Comparison of ENCODE assay signal across 13 mouse cellular contexts in the genomic region with DNA sequence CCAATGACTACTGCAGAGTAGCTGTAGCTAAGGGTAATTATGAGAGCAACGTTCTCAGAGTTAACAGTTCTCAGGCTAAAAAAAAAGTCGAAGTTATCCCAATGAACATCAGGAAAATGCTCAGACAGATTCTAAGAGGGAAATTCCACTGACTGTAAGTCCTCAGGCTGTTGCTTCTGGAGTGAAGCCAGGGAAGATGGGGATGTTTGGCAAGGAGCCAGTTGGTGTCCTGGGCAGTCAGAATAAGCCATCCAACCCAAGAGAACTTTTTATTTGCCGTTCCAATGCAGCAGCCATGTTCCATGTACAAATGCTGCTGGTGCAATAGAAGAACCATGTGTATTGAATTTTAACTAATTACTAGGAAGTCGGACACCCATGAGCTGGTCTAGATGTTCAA. TPM values are rescaled to one million over a fixed set of nuclear protein-coding genes. Genes with fewer than 3 reads are reported as not detected.
DNase-seq lines count a peak whose midpoint lies in the region; ATAC-seq and TF ChIP-seq lines count a peak whose summit lies in the region.
"Had no signal": no experiment of that assay in that cellular context is flagged by ENCODE, and none has a peak within 500 bp of the region (broad histone marks: within the 10 kb centered on the region; RNA-seq: fewer than 3 reads in every experiment).

No protein-coding gene starts in this region.

- H3K4me3 ChIP-seq in kidney, adult 2 months (ENCODE audit: insufficient read depth, low read depth, low read length): no peak overlapping the region
- H3K4me3 ChIP-seq in kidney, embryonic 14.5 days (ENCODE audit: low read length): no peak overlapping the region
- H3K4me3 ChIP-seq in intestine, embryonic 16.5 days (ENCODE audit: low read length): no peak overlapping the region
- H3K4me3 ChIP-seq: embryonic facial prominence, embryonic 15.5 days; hindbrain, embryonic 10.5 days; limb, embryonic 13.5 days had no signal

- H3K27ac ChIP-seq in kidney, adult 2 months (ENCODE audit: insufficient read depth, low read depth, low read length): no peak overlapping the region
- H3K27ac ChIP-seq in kidney, embryonic 14.5 days (ENCODE audit: low read depth, low read length): no peak overlapping the region
- peak overlapping the region; percentile 44; the same call in 1 of the 2 replicates for H3K27ac ChIP-seq in intestine, embryonic 16.5 days (ENCODE audit: low read length)
- H3K27ac ChIP-seq: embryonic facial prominence, embryonic 15.5 days; hindbrain, embryonic 10.5 days; limb, embryonic 13.5 days had no signal

- no peaks in the 10 kb centered on the region for H3K27me3 ChIP-seq in kidney, adult 2 months (replicated peaks; ENCODE audit: control insufficient read depth, insufficient read depth, low read length)
- 0 out of 2 replicates have a peak, but pooled peaks cover 4% of the 10 kb centered on the region for H3K27me3 ChIP-seq in kidney, embryonic 14.5 days (ENCODE audit: control insufficient read depth, insufficient read depth, low read length)
- 0 out of 2 replicates have a peak, but pooled peaks cover 2% of the 10 kb centered on the region for H3K27me3 ChIP-seq in intestine, embryonic 16.5 days (replicated peaks; ENCODE audit: control insufficient read depth, insufficient read depth, low read length)

- no peaks in the 10 kb centered on the region for H3K9me3 ChIP-seq in kidney, embryonic 14.5 days (ENCODE audit: control insufficient read depth, low read length)
- no peaks in the 10 kb centered on the region for H3K9me3 ChIP-seq in intestine, embryonic 16.5 days (ENCODE audit: control insufficient read depth, low read length)
- H3K9me3 ChIP-seq: embryonic facial prominence, embryonic 15.5 days; G1E; hindbrain, embryonic 10.5 days; limb, embryonic 13.5 days had no signal

- DNase-seq in cerebellum, postnatal 10 days: peak; percentile 72 to 76
- DNase-seq in cerebellum, adult 9-11 months: no peak
- DNase-seq in kidney, adult 2 months: peak; percentile 45
- peak; percentile 70 for DNase-seq in 3T3-L1 (ENCODE audit: low read depth, low spot score)
- DNase-seq in neural tube, embryonic 10.5 days (ENCODE audit: extremely low spot score, low spot score): no peak
- no peak for DNase-seq in right cerebral cortex, postnatal 4 days
- DNase-seq: right cerebral cortex, adult 18-20 months had no signal

- no peaks in the 10 kb centered on the region for H3K36me3 ChIP-seq in kidney, adult 2 months (ENCODE audit: control insufficient read depth, insufficient read depth, low read length)
- no peaks in the 10 kb centered on the region for H3K36me3 ChIP-seq in kidney, embryonic 14.5 days (ENCODE audit: control insufficient read depth, insufficient read depth, low read length)
- H3K36me3 ChIP-seq in intestine, embryonic 16.5 days (ENCODE audit: control insufficient read depth, insufficient read depth, low read length): no peaks in the 10 kb centered on the region
- H3K36me3 ChIP-seq: embryonic facial prominence, embryonic 15.5 days; G1E; hindbrain, embryonic 10.5 days; limb, embryonic 13.5 days had no signal

- no peak for TF ChIP-seq POLR2A in kidney, adult 2 months (IDR thresholded peaks at IDR 0.05; ENCODE audit: low read depth, low read length)

- H3K4me1 ChIP-seq in kidney, adult 2 months (ENCODE audit: control insufficient read depth, insufficient read depth, low read length): no peaks in the 10 kb centered on the region
- H3K4me1 ChIP-seq in kidney, embryonic 14.5 days (ENCODE audit: control insufficient read depth, insufficient read depth, low read length): no peaks in the 10 kb centered on the region
- H3K4me1 ChIP-seq in intestine, embryonic 16.5 days (ENCODE audit: control insufficient read depth, insufficient read depth, low read length): peaks cover 17% of the 10 kb centered on the region; the same call in 1 of the 2 replicates
- H3K4me1 ChIP-seq: hindbrain, embryonic 10.5 days had no signal

- H3K4me2 ChIP-seq in kidney, embryonic 14.5 days (replicated peaks; ENCODE audit: low read depth, low read length): no peak overlapping the region
- H3K4me2 ChIP-seq in intestine, embryonic 16.5 days (ENCODE audit: low read depth, low read length): no peak overlapping the region
- H3K4me2 ChIP-seq: embryonic facial prominence, embryonic 15.5 days; limb, embryonic 13.5 days had no signal

- no peak for ATAC-seq in kidney, embryonic 14.5 days (ENCODE audit: low FRiP score, low TSS enrichment)
- no peak for ATAC-seq in intestine, embryonic 16.5 days

- no peak for TF ChIP-seq CTCF in kidney, adult 2 months (conservative IDR thresholded peaks at IDR 0.05; ENCODE audit: insufficient read depth, insufficient read length, low read depth, low read length)

- H3K9ac ChIP-seq in kidney, embryonic 14.5 days (ENCODE audit: low read depth, low read length): no peak overlapping the region
- H3K9ac ChIP-seq in intestine, embryonic 16.5 days (ENCODE audit: low read depth, low read length): no peak overlapping the region
- H3K9ac ChIP-seq: embryonic facial prominence, embryonic 15.5 days; limb, embryonic 13.5 days had no signal

- 51% methylated on average over 4 of the region's 4 CpGs for WGBS in kidney, adult 2 months
- WGBS in kidney, embryonic 14.5 days: 70% methylated on average over 4 of the region's 4 CpGs
- 54% methylated on average over 4 of the region's 4 CpGs for WGBS in intestine, embryonic 16.5 days

RNA-seq across cellular contexts. Expression of a gene that starts 8.2 kb away (rescaled TPM):
- polyA plus RNA-seq in kidney, adult 2 months (2012; rRNA removed): 0.83 and 1.7 TPM in 2 replicates
- 0.35 and 0.40 TPM in 2 replicates for polyA plus RNA-seq in kidney, embryonic 14.5 days (2014; fragmentation: Nextera tagmentation; extraction: Ambion mirVana)
- polyA plus RNA-seq in intestine, embryonic 16.5 days (2015; fragmentation: Nextera tagmentation; extraction: Ambion mirVana): 6.8 and 7.9 TPM in 2 replicates
- polyA plus RNA-seq: G1E had no signal

RNA-seq across cellular contexts. Expression of a gene that starts 28.3 kb away (rescaled TPM):
- 6.2 and 7.3 TPM in 2 replicates for polyA plus RNA-seq in kidney, adult 2 months (2012; rRNA removed)
- polyA plus RNA-seq in kidney, embryonic 14.5 days (2014; fragmentation: Nextera tagmentation; extraction: Ambion mirVana): 1.9 and 5.8 TPM in 2 replicates
- polyA plus RNA-seq in intestine, embryonic 16.5 days (2015; fragmentation: Nextera tagmentation; extraction: Ambion mirVana): 3.8 TPM in 2 replicates
- polyA plus RNA-seq: G1E had no signal

Comparison
In these comparisons a context has a peak if more than half of its experiments do, and no peak if none do; other contexts are left out.
1. DNase-seq: peak in cerebellum, postnatal 10 days (2 of 2), kidney, adult 2 months (single experiment) and 3T3-L1 (single experiment); none in cerebellum, adult 9-11 months (single experiment), neural tube, embryonic 10.5 days (single experiment) and right cerebral cortex, postnatal 4 days (single experiment).